Mouse (Mus musculus) cerebellum, postnatal 36 days (tissue): Measurements from ENCODE around the gene Rab42.
"Not testable (repeated sequence)": the region's sequence is repeated elsewhere in the genome, so short reads cannot be mapped to it uniquely, and the experiment has no call there.

Source experiments
- DNase-seq, 2 experiments: peaks; one replicate each; pipeline ENCODE4 v3.0.0; 2021 to 2022; ENCODE audit warnings: mixed read lengths in 2 of 2

Gene Rab42

DNA sequence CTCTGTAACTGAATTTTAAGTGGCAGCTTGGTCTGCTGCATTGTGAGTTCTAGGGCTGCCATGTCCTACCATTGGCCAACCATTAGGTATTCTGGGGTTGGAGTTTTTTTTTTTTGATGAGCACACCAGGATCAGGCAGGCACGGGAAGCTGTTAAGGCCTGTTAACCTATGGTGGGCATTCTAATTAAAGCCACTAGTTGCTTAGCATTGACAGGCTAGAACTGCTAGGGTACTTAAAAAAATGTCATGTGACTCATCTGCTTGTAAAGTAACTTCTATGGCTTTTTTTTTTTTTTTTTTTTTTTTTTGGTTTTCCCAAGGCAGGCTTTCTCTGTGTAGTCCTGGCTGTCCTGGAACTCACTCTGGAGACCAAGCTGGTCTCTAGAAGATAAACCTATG lies 8.0 kb upstream of the Rab42 start:
- no peak for DNase-seq

DNA sequence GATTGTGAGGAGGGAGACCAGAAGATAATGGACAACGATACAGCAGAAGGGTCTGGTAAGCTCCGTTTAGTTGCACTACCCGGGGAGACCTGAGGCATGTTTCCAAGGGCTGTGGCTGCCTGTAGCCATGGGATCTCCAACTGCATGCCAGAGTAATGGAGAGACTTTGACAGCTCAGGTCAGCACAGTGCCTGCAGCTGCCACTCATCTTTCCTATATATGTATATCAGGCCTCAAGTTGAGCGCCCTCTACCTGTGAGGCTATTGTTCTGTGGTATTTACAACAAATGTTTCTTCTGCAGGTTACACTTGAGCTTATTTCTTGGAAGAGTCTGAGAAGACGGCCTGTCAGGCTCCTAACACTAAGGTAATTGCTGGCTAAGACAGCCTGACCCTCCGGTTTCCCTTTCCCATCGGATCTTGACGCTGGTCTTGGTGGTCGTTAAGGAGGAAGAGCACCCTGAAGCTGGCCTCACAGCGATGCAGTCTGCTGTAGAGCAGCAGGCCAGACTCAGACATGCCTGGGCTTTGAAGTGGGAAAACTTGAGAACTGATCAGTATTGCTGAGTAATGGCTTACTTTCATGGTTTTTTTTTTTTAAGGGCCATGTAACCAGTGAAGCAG lies 6.8 kb upstream of the Rab42 start:
- peak; percentile 16 to 35 for DNase-seq

DNA sequence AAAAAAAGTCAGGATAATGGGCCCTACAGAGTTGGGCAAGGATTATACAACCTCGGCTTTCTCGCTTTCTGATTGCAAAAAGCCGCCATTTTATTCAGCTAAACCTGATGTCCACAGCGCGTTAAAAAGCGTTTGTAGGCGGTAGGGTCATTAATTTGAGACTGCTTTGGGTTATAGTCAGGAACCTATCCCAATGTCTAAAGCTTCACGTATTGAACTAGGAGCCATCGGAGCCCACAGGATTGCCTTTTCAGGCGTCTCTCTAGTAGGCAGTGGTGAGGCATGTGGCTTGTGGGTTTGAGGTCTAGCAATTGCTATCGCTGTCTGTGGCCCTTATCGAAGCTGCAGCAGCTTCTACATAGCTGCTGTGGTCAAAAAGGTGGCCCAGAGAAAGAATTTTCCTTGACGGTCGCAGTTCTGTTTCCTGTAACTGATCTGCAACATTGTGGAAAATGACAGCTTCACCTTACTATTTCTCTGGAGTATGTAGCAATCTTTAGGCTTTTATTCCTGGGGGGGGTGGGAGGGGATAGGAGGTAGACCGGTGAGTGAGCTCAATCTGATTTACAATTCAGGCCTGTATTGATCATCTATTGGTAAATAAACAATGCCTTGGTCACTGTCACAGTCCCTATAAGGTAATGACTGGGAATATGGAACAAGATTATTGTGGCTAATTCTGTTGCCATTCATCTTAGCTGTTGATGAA lies 6.1 kb upstream of the Rab42 start:
- peak in 1 of 2 experiments; percentile 31 for DNase-seq

- DNase-seq, result peak; percentile 87 to 92
These were observed 5.4 kb upstream of the Rab42 start for GRCm38 (mm10) chr4:132308437-132309139.

DNA sequence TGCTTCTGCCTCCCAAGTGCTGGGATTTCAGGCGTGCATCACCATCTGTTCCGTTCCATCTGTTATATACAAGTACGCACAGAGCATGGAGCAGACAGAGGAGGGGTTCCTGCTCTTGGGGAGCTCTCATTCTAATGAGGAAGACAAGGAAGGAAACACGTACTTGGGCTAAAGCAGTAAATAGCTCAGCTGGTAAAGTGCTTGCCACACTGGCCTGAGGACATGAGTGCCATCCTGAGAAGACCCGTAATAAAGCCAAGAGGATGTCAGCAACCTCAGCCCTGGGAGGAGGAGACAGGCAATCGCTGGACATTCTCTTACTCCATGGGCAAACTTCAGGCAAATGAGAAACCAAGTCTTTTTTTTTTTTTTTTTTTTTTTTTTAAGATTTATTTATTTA lies 2.8 kb upstream of the Rab42 start:
- DNase-seq, result no peak

DNA sequence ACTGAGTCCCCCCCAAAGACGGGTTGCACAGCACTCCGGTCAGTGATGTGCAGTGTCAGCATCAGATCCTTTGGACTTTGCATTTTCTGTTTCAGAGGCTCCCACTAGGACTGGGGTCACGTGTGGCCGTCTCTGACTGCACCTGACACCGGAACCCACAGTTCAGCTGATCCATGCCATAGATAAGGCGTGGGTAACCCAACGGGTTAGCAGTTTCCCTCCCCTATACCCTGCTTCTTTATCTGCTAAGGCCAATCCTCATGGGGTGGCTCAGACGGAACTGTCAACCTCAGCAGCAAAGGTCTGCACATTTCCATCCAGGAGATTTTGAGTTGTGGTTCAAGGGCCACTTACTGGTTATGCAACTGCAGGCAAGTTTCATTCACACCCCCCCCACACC lies 2.1 kb upstream of the Rab42 start:
- no peak for DNase-seq

- not testable (repeated sequence) for DNase-seq
These were observed 299 bp upstream of the Rab42 start for GRCm38 (mm10) chr4:132303484-132303883.

DNA sequence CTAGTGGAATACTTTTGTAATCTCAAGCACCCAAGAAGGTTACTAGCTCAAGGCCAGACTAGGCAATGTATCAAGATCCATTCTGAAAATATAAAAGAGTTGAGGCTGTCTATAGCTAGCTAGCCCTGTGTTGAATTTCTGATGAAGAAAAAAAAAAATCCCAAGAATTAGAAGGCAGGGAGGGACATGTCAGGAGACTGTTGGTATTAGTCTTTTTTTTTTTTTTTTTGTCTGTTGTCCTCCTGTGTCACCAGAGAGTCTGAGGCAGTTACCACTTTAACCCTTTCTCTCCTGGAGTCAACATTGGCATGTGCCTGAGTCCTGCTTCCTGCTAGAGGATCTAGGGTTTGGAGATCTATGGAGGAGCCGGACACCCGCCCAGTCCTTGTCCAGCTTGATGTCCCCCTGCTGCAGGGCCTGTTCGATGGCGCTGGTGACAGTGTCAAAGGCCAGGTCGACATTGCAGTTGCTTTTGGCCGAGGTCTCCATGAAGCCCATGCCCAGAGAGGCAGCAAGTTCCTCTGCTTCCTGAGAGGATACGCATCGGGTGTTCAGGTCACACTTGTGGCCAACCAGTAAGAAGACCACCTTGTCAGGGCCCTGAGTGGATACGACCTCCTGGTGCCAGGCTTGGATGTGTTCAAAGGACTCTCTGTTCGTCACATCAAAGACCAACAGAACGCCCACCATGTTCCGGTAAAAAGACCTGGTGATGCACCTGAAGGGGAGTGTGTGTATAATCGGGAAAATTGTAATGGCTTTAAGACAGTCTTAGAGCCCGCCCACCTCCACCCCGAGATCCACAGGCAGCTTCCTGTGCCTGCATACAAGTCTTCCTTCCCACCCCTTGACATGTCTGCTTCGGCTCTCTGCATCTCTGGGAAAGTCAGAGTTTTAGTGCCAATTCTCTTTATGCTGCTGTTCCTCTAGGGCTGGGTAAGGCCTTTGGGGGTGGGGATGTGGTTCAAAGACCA lies 933 bp downstream of the Rab42 start:
- no peak for DNase-seq

DNA sequence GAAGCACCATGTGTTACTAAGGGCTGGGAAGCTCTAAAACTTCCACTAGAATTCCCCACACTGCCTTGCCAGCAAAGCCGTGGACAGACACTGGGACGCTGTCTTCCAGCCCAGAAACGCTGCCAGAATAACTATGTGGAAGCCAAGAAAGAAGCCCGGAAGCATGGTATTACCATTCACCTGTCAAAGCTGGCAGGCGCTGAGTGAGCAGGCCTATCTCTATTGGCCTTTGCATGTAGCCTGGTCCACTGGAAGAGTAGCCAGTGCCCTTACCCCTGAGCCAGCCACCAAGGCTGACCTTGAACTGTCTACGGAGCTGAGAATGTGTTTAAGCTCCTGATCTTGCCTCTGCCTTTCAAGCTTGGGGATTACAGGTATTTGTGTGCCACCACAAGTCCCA lies 1.7 kb downstream of the Rab42 start:
- DNase-seq, result no peak

DNA sequence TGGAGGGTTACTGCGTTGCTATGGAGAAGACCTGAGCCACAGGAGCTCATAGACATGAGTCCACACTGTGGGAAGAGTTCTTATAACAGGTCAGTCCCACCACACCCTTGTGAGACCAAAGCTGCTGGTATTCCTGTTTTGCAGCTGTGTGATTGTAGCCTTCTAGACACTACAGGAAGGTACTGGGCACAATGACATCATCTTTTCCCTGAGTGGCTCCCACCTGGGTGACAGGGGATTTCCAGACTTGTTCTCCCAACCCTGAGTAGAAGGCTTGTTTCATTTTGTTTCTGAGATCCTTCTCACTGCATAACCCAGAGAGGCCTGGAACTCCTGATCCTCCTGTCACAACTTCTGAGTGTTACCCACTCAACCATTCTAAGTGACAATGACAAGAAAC lies 3.3 kb downstream of the Rab42 start:
- DNase-seq, result no peak

- DNase-seq, result no peak
These were observed 7.3 kb downstream of the Rab42 start for GRCm38 (mm10) chr4:132295696-132296390.

DNA sequence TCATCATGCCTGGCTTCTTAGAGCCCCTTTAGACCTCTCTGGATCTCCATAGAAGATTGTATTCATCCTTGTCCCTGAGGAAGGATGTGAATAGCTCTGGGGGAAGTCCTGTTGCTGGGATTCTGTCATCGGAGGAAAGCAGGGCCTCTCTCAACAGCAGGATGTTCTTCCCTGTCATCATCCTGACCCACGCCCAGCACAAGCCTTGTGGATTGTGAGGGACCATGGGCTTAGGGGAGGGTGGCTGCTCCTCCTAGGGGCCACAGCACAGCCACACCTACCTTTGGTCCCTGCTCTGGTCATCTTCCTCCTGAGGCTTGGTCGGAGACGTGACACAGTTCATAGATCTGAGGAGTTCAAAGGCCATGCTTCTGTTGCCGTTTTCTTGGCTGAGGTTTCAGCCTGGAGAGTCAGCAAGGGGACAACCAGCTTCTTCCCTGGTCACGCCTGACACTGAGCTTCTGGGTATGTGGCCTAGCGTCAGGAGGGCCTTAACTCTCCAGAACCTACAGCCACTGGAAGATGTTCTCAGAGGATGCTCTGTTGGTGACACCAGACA lies 9.4 kb downstream of the Rab42 start:
- no peak for DNase-seq

DNA sequence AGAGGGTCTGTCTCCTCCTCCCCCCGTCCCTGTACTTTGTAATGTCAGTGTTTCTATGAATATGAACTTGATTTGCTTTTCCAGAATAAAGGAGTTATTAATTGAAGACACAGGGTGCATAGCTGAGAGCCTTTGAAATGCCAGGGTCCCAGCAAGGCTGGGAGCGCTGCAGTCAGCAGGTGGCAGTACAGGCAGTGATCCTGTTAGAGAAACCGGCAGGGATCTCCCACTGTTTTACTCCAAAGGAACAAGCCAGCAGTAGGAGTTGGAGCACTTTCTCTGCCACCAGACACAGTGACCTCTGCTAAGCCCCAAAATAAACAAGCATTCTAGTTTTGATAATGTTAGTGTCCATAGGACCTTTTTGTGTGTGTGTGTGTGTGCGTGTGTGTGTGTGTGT lies 10.2 kb downstream of the Rab42 start:
- DNase-seq, result peak in 1 of 2 experiments; percentile 24

DNA sequence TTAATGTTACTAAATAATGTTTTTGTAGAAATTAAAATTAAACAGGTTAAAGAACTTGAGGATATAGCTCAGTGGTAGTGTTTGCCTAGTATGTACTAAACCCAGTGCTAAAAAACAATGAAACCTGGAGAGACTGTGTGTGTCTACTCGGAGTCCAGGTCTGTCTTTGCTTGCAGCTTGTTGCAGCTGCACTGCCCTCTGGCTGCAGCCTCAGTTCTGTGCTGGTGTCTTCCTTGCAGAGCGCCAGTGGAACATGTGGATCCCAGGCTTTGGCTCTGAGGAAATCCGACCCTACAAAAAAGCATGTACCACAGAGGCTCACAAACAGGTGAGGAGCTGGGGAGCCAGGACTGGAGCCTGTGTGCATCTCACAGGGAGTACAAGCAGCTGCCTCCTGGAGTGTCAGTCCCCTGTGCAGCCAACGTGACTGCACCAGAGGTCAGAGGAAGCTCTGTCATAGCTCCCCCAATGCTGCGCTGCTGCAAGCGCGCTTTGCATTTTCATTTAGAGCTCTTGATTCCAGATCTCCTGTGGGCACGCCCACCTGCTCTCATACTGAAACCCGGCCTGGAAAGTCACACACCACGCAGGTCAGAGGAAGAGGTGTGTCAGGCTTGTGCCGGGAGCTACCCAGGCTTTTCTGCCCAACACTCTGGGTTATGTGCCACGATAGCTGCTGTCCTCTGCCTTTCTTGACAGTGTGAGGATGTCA lies 11.4 kb downstream of the Rab42 start:
- no peak for DNase-seq

GRCm38 (mm10) chr4:132291056-132291455 lies 12.1 kb downstream of the Rab42 start:
- no peak for DNase-seq

- not testable (repeated sequence) for DNase-seq
These were observed 14.3 kb downstream of the Rab42 start for GRCm38 (mm10) chr4:132288840-132289239.

DNA sequence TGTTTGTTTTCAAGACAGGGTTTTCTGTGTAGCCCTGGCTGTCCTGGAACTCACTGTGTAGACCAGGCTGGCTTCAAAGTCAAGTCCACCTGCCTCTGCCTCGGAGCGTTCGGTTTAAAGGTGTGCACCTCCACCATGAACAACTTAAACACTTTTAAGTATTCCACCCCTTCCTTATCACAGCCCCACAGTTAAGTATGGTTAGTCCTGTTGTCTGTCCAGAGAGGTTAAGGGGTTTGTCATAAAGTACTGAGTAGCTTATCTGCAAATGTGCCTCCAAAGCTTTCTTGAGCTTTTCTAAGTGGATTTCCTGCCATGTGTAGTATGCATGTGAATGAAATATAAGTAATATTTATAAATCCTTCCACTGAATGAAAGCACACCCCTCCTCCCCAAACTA lies 27.2 kb downstream of the Rab42 start:
- DNase-seq, result no peak

DNA sequence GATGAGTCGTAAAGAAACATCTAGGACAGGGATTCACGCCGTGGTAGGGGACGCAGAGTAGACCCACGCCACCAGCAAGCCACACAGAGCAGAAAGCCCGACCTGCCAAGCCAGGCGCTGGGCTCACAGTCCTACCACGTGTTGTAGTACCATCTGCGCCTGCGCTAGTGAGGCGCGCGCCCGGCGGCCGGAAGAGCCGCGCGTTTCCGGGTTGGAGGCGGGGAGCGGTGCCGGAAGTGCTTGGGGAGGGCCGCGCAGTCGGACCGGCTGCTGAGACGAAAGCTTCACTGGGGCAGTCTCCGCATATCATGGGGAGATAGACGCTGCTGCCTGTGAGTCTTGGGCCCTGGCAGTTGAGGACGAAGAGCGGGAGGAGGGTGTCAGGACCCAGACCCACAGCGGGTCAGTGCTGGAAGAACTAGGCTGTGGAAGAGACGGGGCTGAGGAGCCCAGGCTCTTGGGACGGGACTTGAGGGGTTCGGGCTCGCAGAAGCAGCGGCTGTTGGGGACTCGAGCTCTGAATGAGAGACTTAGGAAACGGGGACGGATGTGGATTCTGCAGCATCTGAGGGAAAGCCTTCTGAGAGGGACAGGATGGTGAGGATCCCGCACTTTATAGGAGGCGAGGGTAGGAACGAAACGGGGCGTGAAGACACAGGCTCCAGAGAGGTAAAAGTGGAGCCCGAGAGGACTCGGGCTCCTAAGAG lies 28.9 kb downstream of the Rab42 start, which contains the start of gene Taf12:
Gene Taf12 (plus strand): TSS at position 220 of the 707 bp plus-strand sequence.
- DNase-seq, result peak; percentile 91 to 93

DNA sequence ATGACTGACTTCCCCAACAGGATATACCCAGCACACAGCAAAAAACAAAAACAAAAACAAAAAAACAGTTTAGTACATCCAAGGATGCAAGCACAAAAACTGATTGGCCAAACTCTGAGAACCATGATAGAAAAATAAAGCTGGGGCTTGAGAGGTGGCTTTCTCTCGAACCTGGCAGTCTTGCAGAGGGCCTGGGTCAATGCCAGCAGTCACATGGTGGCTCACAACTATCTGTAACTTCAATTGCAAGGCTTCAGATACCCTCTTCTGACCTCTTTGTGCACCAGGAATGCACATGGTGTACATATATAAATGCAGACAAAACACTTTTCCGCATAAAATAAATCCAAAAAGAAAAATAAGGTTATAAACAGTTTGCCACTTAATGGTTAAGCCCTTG lies 30.0 kb downstream of the Rab42 start:
- DNase-seq, result peak in 1 of 2 experiments; percentile 26
